ENCODE assay signal across 14 mouse cellular contexts in the genomic region with DNA sequence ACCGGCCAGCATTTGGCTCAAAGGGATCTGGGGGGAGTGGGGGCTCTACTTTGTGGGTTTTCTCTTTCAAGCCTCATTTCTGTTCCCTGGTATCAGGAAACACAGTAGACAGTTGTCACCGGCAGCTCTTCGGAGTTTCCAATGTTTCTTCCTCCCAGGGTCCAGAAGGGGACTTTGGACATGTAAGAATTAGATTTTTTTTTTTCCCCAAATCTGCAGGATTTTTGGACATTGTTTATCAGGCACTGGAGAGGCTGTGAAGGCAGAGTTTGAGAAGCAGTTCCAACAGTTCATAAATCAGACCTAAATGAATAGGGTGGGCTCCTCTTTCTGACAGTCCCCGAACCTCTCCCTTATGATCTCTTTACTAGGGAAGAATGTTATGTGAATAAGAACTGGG.
"Had no signal": no experiment of that assay in that cellular context is flagged by ENCODE, and none has a peak within 500 bp of the region (broad histone marks: within the 10 kb centered on the region; RNA-seq: fewer than 3 reads in every experiment).

No protein-coding gene starts in this region.

- H3K4me3 ChIP-seq: layer of hippocampus, adult 2 months; limb, embryonic 12.5 days; midbrain, embryonic 12.5 days; neural tube, embryonic 13.5 days had no signal

- H3K27me3 ChIP-seq: limb, embryonic 12.5 days; midbrain, embryonic 12.5 days; neural tube, embryonic 13.5 days had no signal

- H3K36me3 ChIP-seq: limb, embryonic 12.5 days; midbrain, embryonic 12.5 days; neural tube, embryonic 13.5 days had no signal

- H3K27ac ChIP-seq: layer of hippocampus, adult 2 months; limb, embryonic 12.5 days; liver, embryonic 14.5 days; midbrain, embryonic 12.5 days; neural tube, embryonic 13.5 days had no signal

- H3K9me3 ChIP-seq: limb, embryonic 12.5 days; midbrain, embryonic 12.5 days; neural tube, embryonic 13.5 days had no signal

- H3K9ac ChIP-seq: limb, embryonic 12.5 days; liver, embryonic 14.5 days; midbrain, embryonic 12.5 days; neural tube, embryonic 13.5 days had no signal

- H3K4me2 ChIP-seq: limb, embryonic 12.5 days; midbrain, embryonic 12.5 days; neural tube, embryonic 13.5 days had no signal

- DNase-seq: kidney, adult 9 months; kidney, postnatal 25 days; retina, postnatal 1 day; right cerebral cortex, postnatal 4 days; spleen, adult 18-20 months; thymus, adult 18-20 months; thymus, postnatal 25 days had no signal

- ATAC-seq: intestine, postnatal 0 days; midbrain, embryonic 16.5 days had no signal
